Mouse (Mus musculus) monocyte, adult 2 months (primary cell): ENCODE data around the gene Olfr569.

Experiments
- DNase-seq, 2 experiments: peaks; one replicate each; pipeline ENCODE4 v3.0.0; 2022; ENCODE audit warnings: low spot score in 2 of 2, low read depth in 1 of 2

Olfr569 gene

DNA sequence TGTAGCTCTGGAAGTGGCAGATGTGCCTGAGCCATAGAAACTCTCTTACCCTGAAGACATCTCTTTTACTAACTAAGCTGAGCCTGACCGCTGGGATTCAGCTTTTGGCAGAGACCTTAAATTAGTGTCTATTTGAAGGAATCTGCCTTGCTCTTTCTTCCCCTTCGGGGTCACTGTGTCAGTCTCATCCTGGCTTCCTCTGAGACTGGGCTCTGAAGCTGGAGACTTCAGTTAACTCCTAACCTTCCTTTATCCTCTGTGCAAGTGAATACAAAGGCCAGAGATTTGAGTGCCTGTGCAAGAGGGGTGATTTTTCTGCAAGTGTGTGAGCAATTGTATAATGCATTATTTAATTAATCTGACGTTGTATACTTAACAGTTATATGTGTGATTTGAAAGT lies at the start of gene Olfr569:
TSS of gene Olfr569 (minus strand) at position 101 of the 400 bp plus-strand sequence.
- no peak for DNase-seq

DNA sequence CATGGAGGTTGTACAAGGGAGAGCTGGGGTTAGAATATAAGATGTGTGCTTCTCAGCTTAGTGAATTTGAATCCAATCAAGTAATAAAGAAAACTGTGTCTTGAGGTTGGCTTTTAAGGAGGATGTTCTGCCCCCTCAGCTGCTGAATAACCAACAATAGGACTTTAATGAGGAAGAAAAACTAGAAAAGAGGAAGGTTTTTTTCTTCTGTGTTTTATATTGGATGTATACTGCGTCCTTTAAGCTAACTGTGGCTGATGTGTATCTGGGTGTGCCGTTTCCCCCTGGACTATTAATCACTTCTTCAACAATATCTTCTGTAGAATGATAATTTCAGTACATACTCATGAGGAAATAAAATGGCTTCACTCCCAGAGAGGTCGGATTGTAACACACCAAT lies 36.4 kb upstream of the Olfr569 start:
- DNase-seq: no peak

DNA sequence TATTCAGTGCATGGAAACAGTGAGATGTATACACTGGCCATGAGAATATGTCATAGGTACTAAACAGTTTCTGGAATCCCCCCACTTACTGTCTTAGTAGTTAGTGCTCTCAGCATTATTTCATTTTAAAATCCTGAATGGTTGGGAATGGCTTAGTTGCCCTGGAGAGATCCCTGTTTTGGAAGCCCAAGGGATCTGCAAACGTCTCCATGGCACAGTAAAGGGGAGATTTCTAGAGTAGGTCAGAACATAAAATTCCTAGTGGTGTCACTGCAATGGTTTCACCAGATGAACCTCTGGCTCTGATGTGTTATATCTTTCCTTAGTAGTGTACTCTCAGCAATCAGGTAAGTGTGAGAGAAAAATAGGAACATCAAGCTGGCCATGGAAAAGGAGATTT lies 33.4 kb upstream of the Olfr569 start, which contains the start of gene Olfr572:
TSS of gene Olfr572 (plus strand) at position 301 of the 400 bp plus-strand sequence.
- DNase-seq: no peak

DNA sequence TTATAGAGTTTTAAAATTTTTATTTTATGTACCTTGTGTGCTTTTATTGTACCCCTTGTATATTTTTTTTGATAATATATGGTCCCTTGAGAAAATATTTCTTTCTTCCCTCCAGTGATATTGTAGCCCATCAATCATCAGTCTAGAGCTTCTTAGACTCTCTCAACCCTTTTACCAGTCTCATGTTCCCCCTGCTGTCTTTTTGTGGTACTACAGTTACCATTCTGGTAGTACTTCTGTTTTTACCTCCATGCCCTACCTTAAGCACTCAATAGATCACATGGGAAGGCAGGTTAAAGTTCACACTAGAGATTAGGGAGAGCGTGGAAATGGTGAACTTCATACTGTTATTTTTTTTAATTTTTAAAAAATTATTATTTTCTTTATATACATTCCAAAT lies 28.9 kb upstream of the Olfr569 start:
- no peak for DNase-seq

DNA sequence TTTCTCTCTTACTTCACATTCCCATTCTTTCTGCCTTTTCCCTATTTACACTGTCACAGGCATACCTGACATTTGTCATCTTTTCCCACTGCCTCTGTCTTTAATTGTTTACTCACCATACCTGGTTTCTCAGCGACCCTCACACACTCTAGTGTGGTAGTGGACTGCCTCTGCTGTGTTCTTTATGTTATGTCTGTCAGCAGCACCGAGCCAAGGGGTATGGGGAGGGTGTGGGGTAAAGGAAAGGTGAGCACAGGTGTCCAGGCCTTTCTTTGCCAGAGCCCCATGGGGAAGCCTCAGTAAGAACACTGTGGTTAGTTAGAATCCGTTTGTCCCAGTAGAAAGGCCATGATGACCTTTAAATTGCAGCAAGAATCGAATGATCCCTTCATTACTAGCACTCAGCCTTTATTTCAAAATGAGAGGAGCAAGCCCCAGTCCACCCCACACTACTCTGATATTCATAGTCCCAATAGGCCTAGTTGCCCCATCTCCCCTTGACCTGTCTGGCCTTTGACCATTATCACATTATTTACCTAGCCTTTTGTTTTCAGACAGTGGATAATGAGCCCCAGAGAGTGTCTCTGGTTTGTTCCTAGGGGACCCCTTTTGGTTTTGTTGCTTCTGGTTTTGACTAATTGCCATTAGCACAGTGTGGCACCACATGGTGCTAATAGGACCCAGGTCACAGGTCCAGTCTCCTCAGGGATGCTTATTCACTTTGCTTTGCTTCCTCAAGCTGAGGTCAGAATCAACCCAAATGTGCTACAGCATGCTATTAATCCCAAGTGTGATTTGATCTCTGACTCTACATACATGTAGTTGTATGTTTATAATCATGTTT lies 26.6 kb upstream of the Olfr569 start, which contains the start of gene Olfr571:
TSS of gene Olfr571 (minus strand) at position 505 of the 844 bp plus-strand sequence.
- no peak for DNase-seq

DNA sequence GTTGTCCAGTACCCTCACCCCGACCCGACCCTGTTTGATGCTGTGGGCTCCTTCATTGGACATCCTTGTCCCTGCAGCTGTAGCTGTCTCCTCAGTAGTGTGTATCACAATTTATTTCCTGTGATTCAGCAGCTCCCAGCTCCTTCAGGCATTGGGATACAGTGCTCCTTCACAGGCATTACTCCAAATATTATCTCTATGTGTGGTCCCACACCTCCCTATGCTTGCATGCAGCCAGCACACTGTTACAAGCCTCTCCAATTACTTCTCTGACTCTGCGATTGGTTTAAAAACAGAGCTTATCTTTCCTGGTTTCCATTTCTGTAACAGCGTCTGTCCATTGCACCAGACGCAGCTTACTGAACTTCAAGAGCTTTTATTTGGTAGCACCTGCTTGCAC lies 25.7 kb upstream of the Olfr569 start:
- no peak for DNase-seq

DNA sequence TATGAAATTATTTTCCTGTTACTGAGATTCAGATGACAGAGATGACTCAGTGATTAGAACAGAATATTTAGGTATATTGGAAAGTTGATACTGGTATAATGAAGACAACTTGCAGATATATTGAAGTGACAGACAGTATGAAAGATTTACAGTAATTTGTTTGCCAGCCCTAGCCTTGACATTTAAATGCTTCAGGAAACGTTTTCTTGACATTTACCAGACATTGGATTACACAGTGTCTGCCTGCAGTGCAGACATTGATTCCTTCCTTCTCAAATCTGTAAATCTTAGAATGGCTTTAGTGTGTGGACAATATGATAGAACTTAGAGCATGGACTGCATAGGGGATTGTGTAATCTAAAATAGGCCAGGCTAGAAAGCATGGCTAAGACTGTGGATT lies 24.6 kb upstream of the Olfr569 start:
- DNase-seq: no peak

DNA sequence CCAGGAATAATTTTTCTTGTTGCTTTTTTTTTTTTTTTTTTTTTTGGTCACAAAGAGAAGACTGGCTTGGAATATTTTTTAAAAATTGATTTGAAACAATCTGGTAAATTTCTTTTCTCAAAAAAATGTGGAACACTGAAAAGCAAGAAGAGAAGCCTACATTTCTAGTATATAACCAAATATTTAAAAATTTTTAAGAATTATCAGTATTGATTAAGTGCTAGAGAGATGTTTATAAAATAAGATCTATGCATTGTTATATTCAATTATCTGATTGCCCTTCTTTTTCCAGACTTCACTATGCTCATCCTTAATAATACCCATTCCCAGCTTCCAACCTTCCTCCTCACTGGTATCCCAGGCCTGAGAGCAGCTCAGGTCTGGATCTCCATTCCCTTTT lies 13.9 kb downstream of the Olfr569 start, which contains the start of gene Olfr568:
TSS of gene Olfr568 (plus strand) at position 301 of the 400 bp plus-strand sequence.
- DNase-seq: no peak

DNA sequence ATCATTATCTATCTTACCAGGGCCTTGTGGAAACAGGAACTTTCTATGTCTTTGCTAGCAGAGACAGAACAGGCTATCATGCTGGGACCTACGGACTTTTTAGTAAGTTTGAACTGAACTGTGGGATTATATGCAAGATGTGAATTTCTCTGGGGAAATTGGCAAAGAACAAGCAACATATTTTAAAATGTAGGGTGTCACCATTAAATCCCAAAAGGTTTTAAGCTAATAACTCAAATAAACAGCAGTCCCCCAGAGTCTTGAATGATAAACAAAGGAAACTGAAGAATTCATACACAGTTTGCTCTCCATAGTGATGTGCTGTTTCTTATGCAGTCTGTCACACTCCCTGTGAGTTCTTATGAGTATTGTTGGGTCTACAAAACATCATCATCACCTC lies 32.0 kb downstream of the Olfr569 start, which contains the start of gene Olfr566:
TSS of gene Olfr566 (minus strand) at position 101 of the 400 bp plus-strand sequence.
- DNase-seq: no peak

DNA sequence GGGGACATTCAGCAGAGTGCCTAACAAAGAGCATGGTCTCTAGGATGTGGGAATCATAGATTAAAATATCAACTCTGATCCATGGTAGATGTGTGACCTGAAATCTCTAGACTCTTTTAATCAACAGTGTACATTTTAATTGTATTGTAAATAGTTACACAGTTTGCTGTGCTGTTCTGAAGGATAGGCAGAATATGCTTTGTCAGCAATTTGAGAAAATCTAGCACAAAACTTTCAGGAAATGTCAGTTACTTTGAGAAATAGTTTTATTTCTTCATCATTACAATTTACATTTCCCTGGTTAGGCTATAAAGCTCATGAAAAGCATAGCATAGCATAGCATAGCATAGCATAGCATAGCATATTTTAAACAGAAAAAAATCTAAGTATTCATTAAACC lies 34.9 kb downstream of the Olfr569 start:
- no peak for DNase-seq
